Mouse (Mus musculus): ENCODE measurements around the gene Zfp992.
"Not testable (repeated sequence)": the region's sequence is repeated elsewhere in the genome, so short reads cannot be mapped to it uniquely, and the experiment has no call there.

GRCm38 (mm10) chr4:146476260-146476659 is 27.4 kb downstream of the Zfp992 start:
- TF ChIP-seq GATA1 (IDR thresholded peaks at IDR 0.05; ENCODE audit: borderline replicate concordance, low read length); FLI1 (IDR thresholded peaks at IDR 0.05; ENCODE audit: low read length): not testable (repeated sequence)

All from megakaryocyte, embryonic 14.5 days (primary cell).